Mouse (Mus musculus): ENCODE measurements around the gene Gm9507.
"Not testable (repeated sequence)": the region's sequence is repeated elsewhere in the genome, so short reads cannot be mapped to it uniquely, and the experiment has no call there.

Gm9507 gene

DNA sequence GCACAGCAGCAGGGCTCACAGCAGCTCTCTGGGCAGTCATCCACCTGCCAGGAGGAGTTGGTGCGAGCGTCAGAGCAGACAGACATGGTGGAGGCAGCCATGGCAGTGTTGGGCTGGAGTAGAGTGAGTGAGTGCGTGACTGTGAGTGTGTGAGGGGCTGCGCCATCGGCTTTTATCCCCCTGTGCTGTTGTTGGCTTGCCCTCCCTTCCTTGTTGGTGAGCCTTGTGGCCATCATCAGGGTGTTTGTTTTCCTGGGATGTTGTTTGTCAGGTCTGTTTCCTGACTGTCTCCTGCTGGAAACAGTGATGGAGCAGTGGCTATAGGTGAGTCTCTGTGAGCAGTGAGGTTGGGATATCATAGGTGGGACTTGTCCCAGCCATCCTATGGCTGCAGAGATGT is at the start of gene Gm9507:
Gm9507 (minus strand) TSS at position 101 of the 400 bp plus-strand sequence.
- DNase-seq (ENCODE audit: low read depth, low spot score) = no peak

DNA sequence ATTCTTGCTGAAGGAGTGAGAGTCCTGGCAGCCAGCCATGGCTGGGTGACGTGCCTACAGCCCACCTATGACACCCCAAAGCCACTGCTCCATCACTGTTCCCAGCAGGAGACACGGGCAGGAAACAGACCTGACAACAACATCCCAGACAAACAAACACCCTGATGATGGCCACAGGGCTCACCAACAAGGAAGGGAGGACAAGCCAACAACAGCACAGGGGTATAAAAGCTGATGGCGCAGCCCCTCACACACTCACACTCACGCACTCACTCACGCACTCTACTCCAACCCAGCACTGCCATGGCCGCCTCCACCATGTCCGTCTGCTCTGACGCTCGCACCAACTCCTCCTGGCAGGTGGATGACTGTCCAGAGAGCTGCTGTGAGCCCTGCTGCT is 40.9 kb upstream of the Gm9507 start, which contains the start of gene Gm10318:
Gm10318 (plus strand) TSS at position 301 of the 400 bp plus-strand sequence.
- DNase-seq (ENCODE audit: low read depth, low spot score) = no peak

GRCm38 (mm10) chr10:77847538-77847937 is 35.9 kb upstream of the Gm9507 start:
- no peak for DNase-seq (ENCODE audit: low read depth, low spot score)

GRCm38 (mm10) chr10:77846961-77847360 is 35.3 kb upstream of the Gm9507 start:
- no peak for DNase-seq (ENCODE audit: low read depth, low spot score)

- no peak for DNase-seq (ENCODE audit: low read depth, low spot score)
Observed at GRCm38 (mm10) chr10:77846503-77846902, 34.9 kb upstream of the Gm9507 start, which contains the start of gene Gm36176. TSS of gene Gm36176 (plus strand) at chr10:77846803.

- DNase-seq (ENCODE audit: low read depth, low spot score) = no peak
Observed at GRCm38 (mm10) chr10:77839006-77839405, 27.4 kb upstream of the Gm9507 start.

DNA sequence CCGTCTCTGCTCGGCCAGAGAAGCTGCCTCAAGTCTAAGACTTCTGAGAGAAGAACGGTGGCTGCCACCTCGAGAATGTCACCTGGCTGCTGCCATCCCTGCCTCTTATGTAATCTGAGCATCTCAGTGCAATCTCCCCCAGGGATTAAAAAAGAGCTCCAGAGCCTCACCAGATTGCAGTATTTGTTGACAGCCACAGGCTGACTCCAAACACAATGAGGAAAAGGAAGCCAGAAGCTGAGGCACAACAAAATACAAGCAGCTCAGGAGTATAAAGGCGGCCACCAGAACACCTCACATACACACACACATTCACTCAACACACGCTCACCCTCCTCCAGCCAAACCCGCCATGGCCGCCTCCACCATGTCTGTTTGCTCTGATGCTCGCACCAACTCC is 24.0 kb upstream of the Gm9507 start, which contains the start of gene Krtap10-10:
Krtap10-10 (plus strand) TSS at position 301 of the 400 bp plus-strand sequence.
- DNase-seq (ENCODE audit: low read depth, low spot score) = no peak

DNA sequence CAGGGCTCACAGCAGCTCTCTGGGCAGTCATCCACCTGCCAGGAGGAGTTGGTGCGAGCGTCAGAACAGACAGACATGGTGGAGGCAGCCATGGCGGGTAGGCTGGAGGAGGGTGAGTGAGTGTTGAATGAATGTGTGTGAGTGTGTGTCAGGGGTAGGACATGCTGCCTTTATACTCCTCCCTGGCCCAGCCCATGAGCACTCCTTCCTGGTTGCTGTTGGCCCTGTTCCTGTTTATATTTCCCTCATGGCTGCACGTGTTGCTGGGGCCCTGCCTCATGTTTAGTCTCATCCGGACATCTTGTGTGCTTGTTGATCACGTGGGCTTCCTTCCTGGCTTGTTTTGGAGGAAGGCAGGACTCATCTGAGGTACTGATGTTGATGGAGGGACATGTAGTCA is 15.3 kb upstream of the Gm9507 start, which contains the start of gene Krtap10-4:
Krtap10-4 (minus strand) TSS at position 145 of the 400 bp plus-strand sequence.
- no peak for DNase-seq (ENCODE audit: low read depth, low spot score)

DNA sequence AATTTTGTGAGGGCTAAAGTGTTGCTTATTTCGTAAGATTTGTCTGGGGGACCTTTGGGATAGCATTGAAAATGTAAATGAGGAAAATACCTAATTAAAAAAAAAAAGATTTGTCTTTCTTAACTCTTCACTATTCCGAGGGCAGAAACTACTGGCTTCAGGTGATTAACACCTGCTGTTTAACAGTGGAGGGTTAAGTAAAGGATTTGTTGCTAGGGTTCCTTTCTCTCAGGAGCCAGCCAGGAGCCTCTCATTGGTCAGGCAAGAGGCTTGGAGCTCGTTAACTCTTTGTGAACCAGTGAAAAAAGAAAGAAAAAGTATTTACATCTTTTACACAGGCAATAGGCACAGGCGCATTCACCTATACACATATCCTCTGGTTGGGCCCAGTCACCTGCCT is 7.6 kb upstream of the Gm9507 start:
- DNase-seq (ENCODE audit: low read depth, low spot score) = no peak

DNA sequence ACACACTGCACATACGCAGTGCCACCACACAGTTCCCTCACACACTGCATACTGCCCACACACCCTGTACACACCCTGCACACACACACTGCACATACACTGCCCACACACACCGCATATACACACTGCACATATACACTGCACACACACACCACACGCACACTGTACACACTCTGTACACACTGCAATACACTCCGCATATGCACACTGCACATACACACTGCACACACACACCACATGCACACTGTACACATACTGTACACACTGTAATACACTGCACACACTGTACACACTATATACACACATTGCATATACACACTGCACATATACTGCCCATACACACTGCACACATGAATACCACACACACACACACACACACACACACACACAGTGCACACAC is 6.9 kb upstream of the Gm9507 start:
- no peak for DNase-seq (ENCODE audit: low read depth, low spot score)

GRCm38 (mm10) chr10:77815514-77815913 is 3.9 kb upstream of the Gm9507 start:
- DNase-seq (ENCODE audit: low read depth, low spot score) = peak; percentile 37

DNA sequence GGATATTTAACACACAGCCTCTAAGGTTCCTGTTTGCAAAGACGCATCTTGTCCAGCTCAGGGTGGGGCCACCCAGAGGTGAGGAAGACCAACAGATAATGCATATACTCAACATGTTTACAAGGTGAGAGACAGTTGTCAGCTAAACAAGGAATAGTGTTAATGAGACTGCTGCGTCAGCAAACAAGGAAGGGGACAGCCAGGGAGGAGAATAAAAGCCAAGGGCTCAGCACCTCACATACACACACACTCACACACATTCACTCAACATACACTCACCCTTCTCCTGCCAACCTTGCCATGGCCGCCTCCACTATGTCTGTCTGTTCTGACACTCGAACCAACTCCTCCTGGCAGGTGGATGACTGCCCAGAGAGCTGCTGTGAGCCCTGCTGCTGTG is 2.7 kb upstream of the Gm9507 start, which contains the start of gene Gm2696:
Gm2696 (plus strand) TSS at position 301 of the 400 bp plus-strand sequence.
- DNase-seq (ENCODE audit: low read depth, low spot score) = no peak

DNA sequence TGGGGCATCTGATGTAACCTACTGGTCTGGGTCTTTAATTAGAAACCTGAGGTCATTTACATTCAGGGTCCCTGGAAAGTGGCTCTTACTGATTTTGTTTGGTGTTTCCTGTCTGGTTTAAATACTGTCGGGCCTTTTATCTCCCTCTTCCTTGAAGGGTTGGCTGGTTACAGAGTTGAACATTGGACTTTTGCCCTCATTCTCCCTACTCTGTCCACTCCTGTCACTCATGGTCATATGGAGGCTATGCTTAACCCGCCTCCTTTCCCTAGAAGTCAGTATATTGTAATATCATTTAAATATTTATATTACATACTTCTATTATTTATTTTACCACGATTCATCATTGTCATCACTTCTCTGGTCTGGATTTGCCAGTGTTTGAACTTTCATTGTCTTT is 7.5 kb downstream of the Gm9507 start:
- no peak for DNase-seq (ENCODE audit: low read depth, low spot score)

- DNase-seq (ENCODE audit: low read depth, low spot score) = peak; percentile 9
Observed at GRCm38 (mm10) chr10:77798921-77799508, 12.6 kb downstream of the Gm9507 start, which contains the start of gene Gm19668. TSS of gene Gm19668 (minus strand) at chr10:77799133.

- not testable (repeated sequence) for DNase-seq (ENCODE audit: low read depth, low spot score)
Observed at GRCm38 (mm10) chr10:77798164-77798920, 13.3 kb downstream of the Gm9507 start.

DNA sequence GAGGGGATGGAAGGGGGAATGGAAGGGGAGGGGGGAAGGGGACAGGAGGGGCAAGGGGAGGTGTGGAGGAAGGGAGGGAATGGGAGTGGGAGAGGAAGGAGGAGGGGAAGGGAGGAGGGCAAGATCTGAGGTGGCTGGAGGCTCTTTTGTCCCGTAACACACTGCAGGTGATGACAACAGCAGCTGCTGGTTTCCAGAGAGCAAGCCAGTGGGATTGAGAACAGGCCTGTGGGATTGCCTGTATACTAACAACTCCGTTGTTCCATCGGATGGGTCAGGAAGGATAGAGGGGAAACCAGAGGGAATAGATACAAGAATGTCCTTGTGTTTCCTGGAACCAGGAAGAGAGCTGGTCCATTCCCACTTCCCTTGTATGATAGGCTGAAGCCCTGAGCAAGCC is 14.0 kb downstream of the Gm9507 start:
- no peak for DNase-seq (ENCODE audit: low read depth, low spot score)

DNA sequence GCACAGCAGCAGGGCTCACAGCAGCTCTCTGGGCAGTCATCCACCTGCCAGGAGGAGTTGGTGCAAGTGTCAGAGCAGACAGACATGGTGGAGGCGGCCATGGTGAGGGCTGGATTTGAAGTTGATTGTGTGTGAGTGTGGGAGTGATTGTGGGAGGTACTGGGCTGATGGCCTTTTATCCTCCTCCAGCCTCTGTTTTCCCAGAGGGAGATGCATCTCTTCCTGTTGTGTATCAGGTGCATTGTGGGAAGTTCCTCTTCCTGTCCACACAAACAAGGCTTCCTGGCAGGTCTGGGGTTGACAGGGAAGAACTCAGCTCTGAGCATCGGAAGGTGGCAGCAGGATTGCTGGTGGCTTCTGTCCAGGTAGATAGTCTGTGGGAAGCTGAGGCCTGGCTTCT is 16.7 kb downstream of the Gm9507 start, which contains the start of gene Gm9639:
Gm9639 (minus strand) TSS at position 101 of the 400 bp plus-strand sequence.
- DNase-seq (ENCODE audit: low read depth, low spot score) = no peak

DNA sequence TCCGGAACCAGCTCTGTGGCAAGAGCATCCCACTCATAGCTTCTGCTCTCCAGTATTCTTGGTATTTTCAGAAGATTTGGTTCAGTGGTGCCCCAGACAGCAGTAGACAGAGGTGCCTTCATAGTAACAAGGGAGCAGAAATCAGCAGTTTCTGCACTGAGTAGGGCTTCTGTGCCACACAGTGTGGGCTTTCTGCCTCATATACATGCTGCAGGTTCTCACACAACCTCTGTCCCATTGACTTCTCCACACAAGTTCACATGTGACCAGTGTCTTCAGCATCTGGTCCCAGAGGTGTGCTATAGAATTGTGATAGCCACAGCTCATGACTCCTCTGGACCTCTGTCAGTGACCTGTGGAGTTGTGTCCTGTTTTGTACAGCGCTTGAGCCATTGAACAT is 23.0 kb downstream of the Gm9507 start:
- no peak for DNase-seq (ENCODE audit: low read depth, low spot score)

- DNase-seq (ENCODE audit: low read depth, low spot score) = not testable (repeated sequence)
Observed at GRCm38 (mm10) chr10:77787876-77788275, 23.8 kb downstream of the Gm9507 start, which contains the start of gene Gm7137. TSS of gene Gm7137 (minus strand) at chr10:77788200.

DNA sequence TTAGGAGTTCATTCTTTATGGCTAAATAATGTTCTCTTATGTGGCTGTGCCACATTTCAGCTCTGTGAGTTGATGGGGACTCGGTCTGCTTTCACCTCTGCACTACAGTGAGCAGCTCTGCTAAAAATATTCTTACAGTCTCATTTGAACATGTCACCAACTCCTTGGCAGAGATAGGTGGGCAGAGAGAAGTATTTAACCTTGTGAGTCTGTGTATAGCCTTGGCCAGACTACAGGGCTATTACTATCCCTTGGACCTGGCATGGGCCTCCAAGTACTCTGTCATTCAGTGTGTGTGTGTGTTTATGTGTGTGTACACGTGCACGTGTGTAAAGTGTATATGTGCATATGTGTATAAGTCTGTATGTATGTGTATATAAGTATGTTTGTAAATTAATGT is 28.2 kb downstream of the Gm9507 start:
- not testable (repeated sequence) for DNase-seq (ENCODE audit: low read depth, low spot score)

DNA sequence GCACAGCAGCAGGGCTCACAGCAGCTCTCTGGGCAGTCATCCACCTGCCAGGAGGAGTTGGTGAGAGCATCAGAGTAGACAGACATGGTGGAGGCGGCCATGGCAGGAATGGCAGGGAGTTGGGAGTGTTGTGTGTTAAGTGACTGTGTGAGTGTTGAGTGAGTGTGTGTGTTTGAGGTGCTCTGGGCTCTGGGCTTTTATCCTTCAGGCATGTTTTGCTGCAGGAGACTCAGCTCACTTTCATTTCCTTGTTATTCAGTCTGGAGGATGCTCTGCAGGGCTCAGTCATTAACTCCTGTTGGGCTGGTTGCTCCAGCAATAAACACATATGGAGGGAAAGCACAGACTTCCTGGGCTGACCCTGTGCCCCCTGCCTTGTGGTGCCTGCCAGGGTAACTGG is 29.2 kb downstream of the Gm9507 start, which contains the start of gene Gm3250:
Gm3250 (minus strand) TSS at position 101 of the 400 bp plus-strand sequence.
- DNase-seq (ENCODE audit: low read depth, low spot score) = not testable (repeated sequence)

GRCm38 (mm10) chr10:77776844-77777243 is 34.8 kb downstream of the Gm9507 start, which contains the start of gene Gm7138:
TSS of gene Gm7138 (minus strand) at chr10:77776944.
- DNase-seq (ENCODE audit: low read depth, low spot score) = not testable (repeated sequence)
